8 mouse cellular contexts compared by ENCODE assay signal in genomic region chr2:38111655-38112351, GRCm38 (mm10).
A peak's percentile ranks its signal among the peaks of the same experiment; 100 is the strongest.
DNase-seq lines count a peak whose midpoint lies in the region; ATAC-seq lines count a peak whose summit lies in the region.

No protein-coding gene starts in this region.

- no peak overlapping the region for H3K27ac ChIP-seq in kidney, embryonic 15.5 days
- H3K27ac ChIP-seq in embryonic facial prominence, embryonic 12.5 days: no peak overlapping the region

- no peak overlapping the region for H3K4me3 ChIP-seq in kidney, embryonic 15.5 days (replicated peaks)
- H3K4me3 ChIP-seq in embryonic facial prominence, embryonic 12.5 days: no peak overlapping the region

- H3K4me2 ChIP-seq in kidney, embryonic 15.5 days: no peak overlapping the region
- no peak overlapping the region for H3K4me2 ChIP-seq in embryonic facial prominence, embryonic 12.5 days (replicated peaks)

- peaks cover 3% of the 10 kb centered on the region; the same call in 1 of the 2 replicates for H3K4me1 ChIP-seq in kidney, embryonic 15.5 days
- peaks cover 12% of the 10 kb centered on the region; the same call in 1 of the 2 replicates for H3K4me1 ChIP-seq in embryonic facial prominence, embryonic 12.5 days

- H3K9me3 ChIP-seq in kidney, embryonic 15.5 days (replicated peaks): no peaks in the 10 kb centered on the region
- H3K9me3 ChIP-seq in embryonic facial prominence, embryonic 12.5 days: no peaks in the 10 kb centered on the region

- 61% methylated on average over 5 of the region's 5 CpGs for WGBS in kidney, embryonic 15.5 days
- WGBS in embryonic facial prominence, embryonic 12.5 days: 50% methylated on average over 5 of the region's 5 CpGs

- intact Hi-C loops in heart, postnatal 14 days (cut with DNase I): no loop called here

- H3K36me3 ChIP-seq in kidney, embryonic 15.5 days: no peaks in the 10 kb centered on the region
- H3K36me3 ChIP-seq in embryonic facial prominence, embryonic 12.5 days: no peaks in the 10 kb centered on the region

- ATAC-seq in kidney, embryonic 15.5 days (replicated peaks; ENCODE audit: low FRiP score): 0 out of 2 replicates have a peak, but pooled peaks have one; percentile 25
- ATAC-seq in embryonic facial prominence, embryonic 12.5 days (ENCODE audit: insufficient number of reproducible peaks, insufficient read depth, low FRiP score, low TSS enrichment): peak; percentile 56; the same call in 1 of the 2 replicates

- no peak overlapping the region for H3K9ac ChIP-seq in kidney, embryonic 15.5 days
- no peak overlapping the region for H3K9ac ChIP-seq in embryonic facial prominence, embryonic 12.5 days

- no peaks in the 10 kb centered on the region for H3K27me3 ChIP-seq in kidney, embryonic 15.5 days
- H3K27me3 ChIP-seq in embryonic facial prominence, embryonic 12.5 days: no peaks in the 10 kb centered on the region

- DNase-seq in kidney, adult 8-10 months: no peak
- peak; percentile 13 to 19 for DNase-seq in heart, postnatal 14 days
- DNase-seq in mesoderm, embryonic 11.5 days (ENCODE audit: low read depth, low spot score): peak; percentile 28
- DNase-seq in ovary, adult 18-20 months (ENCODE audit: low spot score): no peak
- DNase-seq in adrenal gland, postnatal 14 days: no peak
- DNase-seq in adrenal gland, postnatal 36 days: no peak

Comparison
In these comparisons a context has a peak if more than half of its experiments do, and no peak if none do; other contexts are left out.
1. DNase-seq: peak in heart, postnatal 14 days (2 of 2) and mesoderm, embryonic 11.5 days (single experiment); none in kidney, adult 8-10 months (0 of 2), ovary, adult 18-20 months (single experiment), adrenal gland, postnatal 14 days (single experiment) and adrenal gland, postnatal 36 days (0 of 2).